Mouse (Mus musculus): ENCODE measurements at regions not wholly inside any gene's neighbourhood (a gene's known extent, or its start where the extent isn't known, plus 50 kb on each side); places are given as distances from the start of the nearest gene placed in this dataset.

DNA sequence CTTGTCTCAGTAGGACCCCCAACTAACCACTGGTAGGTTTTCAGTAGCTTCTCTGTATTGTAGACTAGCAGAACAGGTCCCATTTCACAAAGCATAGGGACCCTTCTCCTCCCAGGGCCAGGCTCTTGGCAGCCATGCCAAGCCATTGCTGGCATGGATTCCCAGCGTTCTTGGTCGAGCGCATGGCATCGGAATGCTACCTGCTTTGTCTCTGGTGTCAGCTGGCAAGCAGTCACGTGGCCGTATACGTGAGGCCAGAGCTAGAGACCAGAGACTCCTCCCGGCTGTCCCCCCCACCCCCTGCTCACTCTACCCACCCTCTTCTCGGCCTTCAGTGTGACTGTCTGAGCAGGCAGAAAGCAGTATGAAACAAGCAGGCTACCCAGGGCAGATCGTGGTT lies 56.9 kb upstream of the Ppara start:
- no peak for TF ChIP-seq CTCF (IDR thresholded peaks at IDR 0.05; ENCODE audit: extremely low read depth, insufficient read depth, low read length)
- peak; percentile 19; the same call in 1 of the 2 replicates for TF ChIP-seq POLR2A (IDR thresholded peaks at IDR 0.05; ENCODE audit: extremely low read depth, insufficient read depth, low read length)
